Mouse (Mus musculus) midbrain, postnatal 0 days (tissue): ENCODE measurements around the gene Tent2. TPM values are rescaled to one million over a fixed set of nuclear protein-coding genes. Genes with fewer than 3 reads are reported as not detected.

Source experiments
- ATAC-seq: fragments of 200-750 bp; cut with Nextera tagmentation; 2 replicates; pipeline ENCODE4 v1.8.0; 2017; ENCODE audit warnings: moderate number of reproducible peaks, mild to moderate bottlenecking, moderate TSS enrichment, moderate library complexity; ENCODE audit not compliant: low FRiP score
- DNase-seq: peaks from one replicate; pipeline ENCODE4 v3.0.0-alpha.2; 2015; ENCODE audit warnings: low spot score
- H3K27ac ChIP-seq: fragments of 300-500 bp; sonication (generic); 2 replicates; pipeline ENCODE4 v1.5.1; 2014; ENCODE audit warnings: low read depth, mild to moderate bottlenecking, low read length, mixed read lengths
- H3K27me3 ChIP-seq: fragments of 300-500 bp; sonication (generic); 2 replicates; pipeline ENCODE4 v1.6.1; 2014; ENCODE audit warnings: low read length, control low read depth, mixed read lengths; ENCODE audit not compliant: insufficient read depth
- H3K36me3 ChIP-seq: fragments of 300-500 bp; sonication (generic); 2 replicates; pipeline ENCODE4 v1.6.1; 2014; ENCODE audit warnings: low read length, control low read depth, mixed read lengths; ENCODE audit not compliant: insufficient read depth
- H3K4me1 ChIP-seq: fragments of 300-500 bp; sonication (generic); 2 replicates; pipeline ENCODE4 v1.6.1; 2014; ENCODE audit warnings: mild to moderate bottlenecking, control low read depth, antibody characterized with exemption, low read length, mixed read lengths; ENCODE audit not compliant: insufficient read depth
- H3K4me2 ChIP-seq: fragments of 300-500 bp; sonication (generic); 2 replicates; pipeline ENCODE4 v1.6.1; 2014; ENCODE audit warnings: low read depth, mild to moderate bottlenecking, low read length, mixed read lengths; ENCODE audit not compliant: poor library complexity, severe bottlenecking
- H3K4me3 ChIP-seq: fragments of 300-500 bp; sonication (generic); 2 replicates; pipeline ENCODE4 v1.5.1; 2014; ENCODE audit warnings: low read depth, mild to moderate bottlenecking, low read length, moderate library complexity
- H3K9ac ChIP-seq: fragments of 300-500 bp; sonication (generic); replicated peaks from 2 replicates; pipeline ENCODE4 v1.6.1; 2014; ENCODE audit warnings: mild to moderate bottlenecking, low read length, moderate library complexity, mixed read lengths; ENCODE audit not compliant: poor library complexity, severe bottlenecking
- H3K9me3 ChIP-seq: fragments of 300-500 bp; sonication (generic); 2 replicates; pipeline ENCODE4 v1.6.1; 2016; ENCODE audit warnings: low read length, control low read depth
- CTCF ChIP-seq: IDR thresholded peaks from 2 replicates; pipeline ENCODE4 v1.5.1; 2016; ENCODE audit warnings: antibody characterized with exemption, mild to moderate bottlenecking
- WGBS: fragments of 180-500 bp; shearing (Covaris S2); extraction: QIAGEN DNeasy Blood & Tissue Kit; methylation state at CpG from one replicate; pipeline ENCODE4 v1.1.7; 2014; 5-methylcytosine and 5-hydroxymethylcytosine counted together
- polyA plus RNA-seq: library from polyadenylated mRNA; unstranded; fragments of >200 nt; fragmentation: Nextera tagmentation; extraction: Ambion mirVana; gene quantifications from 2 replicates; pipeline ENCODE4 v1.2.1, GENCODE M21; 2015
- total RNA-seq: library from RNA; depleted of rRNA; stranded (reverse); fragments of >200 nt; gene quantifications from 2 replicates; pipeline ENCODE4 v1.2.3, GENCODE M21; 2014; rRNA removed

Tent2 gene
- total RNA-seq (30.2 and 42.1 TPM in 2 replicates), polyA plus RNA-seq (21.3 and 21.4 TPM in 2 replicates)

GRCm38 (mm10) chr13:93191831-93192645, at the start of gene Tent2:
Tent2 (minus strand) TSS chr13:93192385.
- DNase-seq (peak; percentile 98), ATAC-seq (peak; percentile 99)
- peak within 1 kb of the TSS; percentile 98 for H3K4me3 ChIP-seq
- WGBS = under 1% methylated on average over 66 of the region's 72 CpGs
- H3K4me2 ChIP-seq = peak within 1 kb of the TSS; percentile 63
- no peak for TF ChIP-seq CTCF
- no peaks in the 10 kb centered on the region for H3K36me3 ChIP-seq
- no peaks in the 10 kb centered on the region for H3K9me3 ChIP-seq
- peaks cover 2% of the 10 kb centered on the region; the same call in 1 of the 2 replicates for H3K4me1 ChIP-seq
- peak within 1 kb of the TSS; percentile 91 for H3K9ac ChIP-seq
- H3K27me3 ChIP-seq = no peaks in the 10 kb centered on the region
- H3K27ac ChIP-seq = peak within 1 kb of the TSS; percentile 91

- no peak overlapping the region for H3K9ac ChIP-seq
- no peak overlapping the region for H3K4me3 ChIP-seq
- H3K27me3 ChIP-seq = no peaks in the 10 kb centered on the region
- ATAC-seq = no peak
- TF ChIP-seq CTCF = no peak
- no peaks in the 10 kb centered on the region for H3K4me1 ChIP-seq
- H3K36me3 ChIP-seq = no peaks in the 10 kb centered on the region
- 0 out of 2 replicates have a peak overlapping the region, but pooled peaks have one; percentile 4 for H3K4me2 ChIP-seq
- no peak overlapping the region for H3K27ac ChIP-seq
- DNase-seq = peak; percentile 15
- 16% methylated on average over 3 of the region's 3 CpGs for WGBS
- H3K9me3 ChIP-seq = no peaks in the 10 kb centered on the region
Measured at GRCm38 (mm10) chr13:93241180-93241579, 49.0 kb upstream of the Tent2 start.

- H3K4me2 ChIP-seq = no peak overlapping the region
- no peak for TF ChIP-seq CTCF
- H3K9me3 ChIP-seq = no peaks in the 10 kb centered on the region
- WGBS = 68% methylated on average over 2 of the region's 7 CpGs
- H3K4me1 ChIP-seq = no peaks in the 10 kb centered on the region
- H3K27me3 ChIP-seq = no peaks in the 10 kb centered on the region
- DNase-seq (no peak), ATAC-seq (no peak)
- H3K36me3 ChIP-seq = no peaks in the 10 kb centered on the region
- H3K27ac ChIP-seq = no peak overlapping the region
- H3K4me3 ChIP-seq = no peak overlapping the region
- H3K9ac ChIP-seq = no peak overlapping the region
Measured at GRCm38 (mm10) chr13:93239561-93239960, 47.4 kb upstream of the Tent2 start.

- no peaks in the 10 kb centered on the region for H3K9me3 ChIP-seq
- no peaks in the 10 kb centered on the region for H3K4me1 ChIP-seq
- TF ChIP-seq CTCF = no peak
- H3K4me3 ChIP-seq = no peak overlapping the region
- H3K27me3 ChIP-seq = no peaks in the 10 kb centered on the region
- 88% methylated on average over 9 of the region's 9 CpGs for WGBS
- DNase-seq = no peak
- no peak overlapping the region for H3K9ac ChIP-seq
- H3K27ac ChIP-seq = no peak overlapping the region
- H3K4me2 ChIP-seq = no peak overlapping the region
- no peaks in the 10 kb centered on the region for H3K36me3 ChIP-seq
- no peak for ATAC-seq
Measured at GRCm38 (mm10) chr13:93239134-93239533, 46.9 kb upstream of the Tent2 start.

- Histone ChIP-seq H3K27me3 (no peaks in the 10 kb centered on the region), H3K4me1 (no peaks in the 10 kb centered on the region), H3K9me3 (no peaks in the 10 kb centered on the region), H3K4me3 (no peak overlapping the region), H3K27ac (no peak overlapping the region), H3K36me3 (no peaks in the 10 kb centered on the region), H3K4me2 (no peak overlapping the region), H3K9ac (no peak overlapping the region)
- no peak for ATAC-seq
- DNase-seq = peak; percentile 68
- no peak for TF ChIP-seq CTCF
- WGBS = 69% methylated on average over 9 of the region's 9 CpGs
Measured at GRCm38 (mm10) chr13:93237677-93238398, 45.7 kb upstream of the Tent2 start.
